In genomic region chr12:102579041-102579440, GRCm38 (mm10) we compare ENCODE assay signal across 7 mouse cellular contexts. TPM values are rescaled to one million over a fixed set of nuclear protein-coding genes. Genes with fewer than 3 reads are reported as not detected.
DNase-seq lines count a peak whose midpoint lies in the region; ATAC-seq lines count a peak whose summit lies in the region.

No protein-coding gene starts in this region.

- no peak overlapping the region for H3K9ac ChIP-seq in limb, embryonic 13.5 days

- H3K4me2 ChIP-seq in limb, embryonic 13.5 days (replicated peaks): no peak overlapping the region

- WGBS in limb, embryonic 13.5 days: 60% methylated on average over 6 of the region's 6 CpGs

- no peak overlapping the region for H3K27ac ChIP-seq in limb, embryonic 13.5 days

- peaks cover 39% of the 10 kb centered on the region for H3K36me3 ChIP-seq in limb, embryonic 13.5 days

- H3K9me3 ChIP-seq in limb, embryonic 13.5 days: no peaks in the 10 kb centered on the region

- ATAC-seq in limb, embryonic 13.5 days (ENCODE audit: low FRiP score, low read depth): peak; percentile 46; the same call in 1 of the 2 replicates

- H3K27me3 ChIP-seq in limb, embryonic 13.5 days: no peaks in the 10 kb centered on the region

- no peaks in the 10 kb centered on the region for H3K4me1 ChIP-seq in limb, embryonic 13.5 days

- no peak overlapping the region for H3K4me3 ChIP-seq in limb, embryonic 13.5 days

- DNase-seq in T-cell, adult 2 months (ENCODE audit: low spot score): peak; percentile 57
- peak; percentile 89 to 93 for DNase-seq in cerebellum, postnatal 14 days
- peak; percentile 54 to 57 for DNase-seq in gastrocnemius, adult 8-10 months (ENCODE audit: low spot score in 2 of 2)
- DNase-seq in kidney, adult 18-20 months: peak; percentile 82
- DNase-seq in monocyte, adult 2 months (ENCODE audit: low read depth in 1 of 2, low spot score in 2 of 2): peak; percentile 21 to 30
- peak; percentile 55 to 85 for DNase-seq in spleen, postnatal 10 days (ENCODE audit: low spot score in 2 of 2)

RNA-seq across cellular contexts. Expression of gene Chga, which starts 24.3 kb away (rescaled TPM):
- total RNA-seq in gastrocnemius, adult 8-10 months (2022): not detected
- polyA plus RNA-seq in limb, embryonic 13.5 days (2015; fragmentation: Nextera tagmentation; extraction: Ambion mirVana): 0.51 and 0.59 TPM in 2 replicates

Comparison
In these comparisons a context has a peak if more than half of its experiments do, and no peak if none do; other contexts are left out.
1. DNase-seq: peak in every context shown above with its lines; median percentile 91 in cerebellum, postnatal 14 days; 82 in kidney, adult 18-20 months; 70 in spleen, postnatal 10 days; 57 in T-cell, adult 2 months; 56 in gastrocnemius, adult 8-10 months; 26 in monocyte, adult 2 months.